In genomic region chr11:97657967-97658366, GRCm38 (mm10) we compare ENCODE assay signal across 1 mouse cellular context. TPM values are rescaled to one million over a fixed set of nuclear protein-coding genes. Genes with fewer than 3 reads are reported as not detected.
"Had no signal": no experiment of that assay in that cellular context is flagged by ENCODE, and none has a peak within 500 bp of the region (broad histone marks: within the 10 kb centered on the region; RNA-seq: fewer than 3 reads in every experiment).

No protein-coding gene starts in this region.

RNA-seq across cellular contexts. Expression of gene Pcgf2, which starts 42.3 kb away (rescaled TPM):
- total RNA-seq: monocyte, adult 5-6 weeks had no signal
